Mouse (Mus musculus) ES-Bruce4 (cell line): ENCODE data around the gene Zkscan7.

ENCODE experiments used
- CTCF ChIP-seq: IDR thresholded peaks from one replicate; pipeline ENCODE4 v1.8.1; 2011; ENCODE audit warnings: low read depth, low read length
- EP300 ChIP-seq: IDR thresholded peaks from 2 replicates; pipeline ENCODE4 v1.6.1; 2011; ENCODE audit warnings: low read depth, low read length; ENCODE audit not compliant: insufficient read depth
- POLR2A ChIP-seq: IDR thresholded peaks from one replicate; pipeline ENCODE4 v1.8.1; 2011; ENCODE audit warnings: low read length; ENCODE audit not compliant: insufficient read depth

DNA sequence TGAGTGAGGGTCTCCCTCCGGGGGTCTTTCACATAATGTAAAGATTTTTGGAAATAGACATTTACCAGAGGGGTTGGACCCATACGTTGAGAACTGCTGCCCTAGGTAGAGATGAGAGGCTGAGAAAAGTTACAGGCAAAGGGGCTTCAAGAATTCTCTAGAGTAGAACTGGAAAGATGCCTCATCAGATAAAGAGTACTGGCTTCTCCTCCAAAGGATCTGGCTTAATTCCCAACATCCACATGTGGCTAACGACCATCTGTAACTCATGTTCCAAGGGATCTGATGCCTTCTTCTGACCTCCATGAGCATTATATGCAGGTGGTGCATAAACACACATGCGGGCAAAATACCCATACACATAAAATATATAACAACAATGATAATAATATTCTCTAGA is 29.9 kb upstream of the Zkscan7 start:
- TF ChIP-seq CTCF (no peak), EP300 (no peak), POLR2A (no peak)
